24 mouse cellular contexts compared by ENCODE assay signal in the genomic region with DNA sequence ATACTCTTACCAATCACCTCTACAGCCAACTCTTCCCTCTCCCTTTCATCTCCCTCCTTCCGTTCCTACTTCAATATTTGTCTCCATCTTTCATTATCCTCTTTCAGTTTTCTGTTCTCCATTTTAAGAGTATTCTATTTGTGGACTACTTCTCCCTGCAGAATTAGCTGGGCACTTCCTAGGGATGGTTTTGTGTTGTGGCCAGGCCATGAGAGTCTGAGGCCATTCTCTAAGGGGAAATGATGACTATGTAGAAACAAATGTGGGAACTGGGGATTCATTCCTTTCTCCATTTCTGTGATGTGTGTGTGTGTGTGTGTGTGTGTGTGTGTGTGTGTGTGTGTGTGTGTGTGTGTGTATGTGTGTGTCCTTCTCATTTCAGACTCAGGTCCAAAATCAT.
"Had no signal": no experiment of that assay in that cellular context is flagged by ENCODE, and none has a peak within 500 bp of the region (broad histone marks: within the 10 kb centered on the region; RNA-seq: fewer than 3 reads in every experiment).

No protein-coding gene starts in this region.

- H3K4me3 ChIP-seq: gastrocnemius, adult 2 months; heart, adult 2 months; heart, embryonic 13.5 days; heart, embryonic 15.5 days; hindbrain, embryonic 13.5 days; hindbrain, embryonic 15.5 days; kidney, embryonic 15.5 days; left cerebral cortex, adult 2 months; limb, embryonic 10.5 days; limb, embryonic 12.5 days had no signal

- H3K27ac ChIP-seq: gastrocnemius, adult 2 months; heart, adult 2 months; heart, embryonic 13.5 days; heart, embryonic 15.5 days; hindbrain, embryonic 13.5 days; hindbrain, embryonic 15.5 days; hindbrain, postnatal 0 days; kidney, embryonic 15.5 days; kidney, postnatal 0 days; left cerebral cortex, adult 2 months; limb, embryonic 10.5 days; limb, embryonic 12.5 days had no signal

- DNase-seq: gastrocnemius, adult 2 months; gastrocnemius, postnatal 10 days; gastrocnemius, postnatal 25 days; heart, adult 11 months; heart, adult 2 months; heart, postnatal 14 days; heart, postnatal 36 days; kidney, adult 11 months; kidney, adult 2 months; kidney, adult 9 months; kidney, postnatal 14 days; kidney, postnatal 36 days; liver had no signal

- H3K27me3 ChIP-seq: heart, embryonic 13.5 days; heart, embryonic 15.5 days; hindbrain, embryonic 13.5 days; hindbrain, embryonic 15.5 days; kidney, embryonic 15.5 days had no signal

- ATAC-seq: hindbrain, postnatal 0 days; intestine, embryonic 16.5 days had no signal

- H3K9me3 ChIP-seq: heart, embryonic 15.5 days; kidney, embryonic 15.5 days; limb, embryonic 10.5 days had no signal

- H3K4me1 ChIP-seq: hindbrain, embryonic 13.5 days; hindbrain, embryonic 15.5 days; kidney, embryonic 15.5 days; limb, embryonic 10.5 days; limb, embryonic 12.5 days had no signal

- H3K36me3 ChIP-seq: heart, embryonic 13.5 days; heart, embryonic 15.5 days; kidney, embryonic 15.5 days; limb, embryonic 10.5 days; limb, embryonic 12.5 days had no signal
